Mouse (Mus musculus) limb, embryonic 11.5 days (tissue): Measurements from ENCODE around the gene Znrf4. TPM values are rescaled to one million over a fixed set of nuclear protein-coding genes. Genes with fewer than 3 reads are reported as not detected.

Experiments
- ATAC-seq: fragments of 200-750 bp; cut with Nextera tagmentation; 2 replicates; pipeline ENCODE4 v1.8.0; 2017; ENCODE audit warnings: low read depth; ENCODE audit not compliant: insufficient number of reproducible peaks, low FRiP score, low TSS enrichment
- DNase-seq: peaks from one replicate; pipeline ENCODE4 v3.0.0-alpha.2; 2015; ENCODE audit warnings: low spot score
- H3K27ac ChIP-seq: fragments of 300-500 bp; sonication (generic); replicated peaks from 2 replicates; pipeline ENCODE4 v1.5.1; 2014; ENCODE audit warnings: low read depth, mild to moderate bottlenecking, low read length
- H3K27me3 ChIP-seq: fragments of 300-500 bp; sonication (generic); 2 replicates; pipeline ENCODE4 v1.6.1; 2014; ENCODE audit warnings: mild to moderate bottlenecking, low read length, mixed read lengths; ENCODE audit not compliant: control insufficient read depth, insufficient read depth
- H3K36me3 ChIP-seq: fragments of 300-500 bp; sonication (generic); 2 replicates; pipeline ENCODE4 v1.6.1; 2014; ENCODE audit warnings: mild to moderate bottlenecking, low read length, moderate library complexity, mixed read lengths; ENCODE audit not compliant: control insufficient read depth, insufficient read depth
- H3K4me1 ChIP-seq: fragments of 300-500 bp; sonication (generic); 2 replicates; pipeline ENCODE4 v1.6.1; 2014; ENCODE audit warnings: low read length, mixed read lengths; ENCODE audit not compliant: control insufficient read depth, insufficient read depth
- H3K4me2 ChIP-seq: fragments of 300-500 bp; sonication (generic); 2 replicates; pipeline ENCODE4 v1.6.1; 2014; ENCODE audit warnings: low read depth, mild to moderate bottlenecking, moderate library complexity; ENCODE audit not compliant: severe bottlenecking
- H3K4me3 ChIP-seq: fragments of 300-500 bp; sonication (generic); 2 replicates; pipeline ENCODE4 v1.5.1; 2014; ENCODE audit warnings: low read depth, low read length
- H3K9ac ChIP-seq: fragments of 300-500 bp; sonication (generic); 2 replicates; pipeline ENCODE4 v1.6.1; 2014; ENCODE audit warnings: mild to moderate bottlenecking, low read length
- H3K9me3 ChIP-seq: fragments of 300-500 bp; sonication (generic); 2 replicates; pipeline ENCODE4 v1.6.1; 2016; ENCODE audit warnings: low read length; ENCODE audit not compliant: control insufficient read depth
- WGBS: fragments of 180-500 bp; shearing (Covaris S2); extraction: QIAGEN DNeasy Blood & Tissue Kit; methylation state at CpG from one replicate; pipeline ENCODE4 v1.1.7; 2014; 5-methylcytosine and 5-hydroxymethylcytosine counted together
- polyA plus RNA-seq: library from polyadenylated mRNA; unstranded; fragments of >200 nt; fragmentation: Nextera tagmentation; extraction: Ambion mirVana; gene quantifications from 2 replicates; pipeline ENCODE4 v1.2.1, GENCODE M21; 2014

Gene Znrf4
- polyA plus RNA-seq, 1 experiment from 2014 or later, result not detected

DNA sequence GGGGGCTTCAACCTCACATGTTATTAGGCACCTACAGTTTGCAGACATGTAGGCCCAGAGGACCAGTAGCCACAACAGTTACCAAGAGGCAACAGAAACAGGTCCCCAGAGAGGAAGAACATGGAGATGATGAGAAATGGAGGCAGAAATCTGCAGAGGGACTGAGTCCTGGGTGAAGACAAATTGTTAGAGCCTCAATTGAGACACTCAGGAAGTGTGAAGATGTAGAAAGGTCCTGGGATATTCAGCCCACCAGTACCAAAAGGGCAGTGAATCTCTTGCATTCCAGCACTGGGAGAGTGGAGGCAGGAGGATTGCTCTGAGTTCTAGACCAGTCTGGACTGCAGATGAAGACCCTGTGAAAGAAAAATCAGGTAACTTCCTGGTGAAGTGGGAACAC lies 2.1 kb upstream of the Znrf4 start:
- no peak overlapping the region for H3K27ac ChIP-seq
- ATAC-seq, result no peak
- no peak overlapping the region for H3K9ac ChIP-seq
- no peak for DNase-seq
- H3K4me2 ChIP-seq, result no peak overlapping the region
- peaks cover 12% of the 10 kb centered on the region; the same call in 1 of the 2 replicates for H3K4me1 ChIP-seq
- H3K4me3 ChIP-seq, result no peak overlapping the region
- H3K9me3 ChIP-seq, result peaks cover 6% of the 10 kb centered on the region; the same call in 1 of the 2 replicates
- H3K36me3 ChIP-seq, result no peaks in the 10 kb centered on the region
- peaks cover 44% of the 10 kb centered on the region for H3K27me3 ChIP-seq

DNA sequence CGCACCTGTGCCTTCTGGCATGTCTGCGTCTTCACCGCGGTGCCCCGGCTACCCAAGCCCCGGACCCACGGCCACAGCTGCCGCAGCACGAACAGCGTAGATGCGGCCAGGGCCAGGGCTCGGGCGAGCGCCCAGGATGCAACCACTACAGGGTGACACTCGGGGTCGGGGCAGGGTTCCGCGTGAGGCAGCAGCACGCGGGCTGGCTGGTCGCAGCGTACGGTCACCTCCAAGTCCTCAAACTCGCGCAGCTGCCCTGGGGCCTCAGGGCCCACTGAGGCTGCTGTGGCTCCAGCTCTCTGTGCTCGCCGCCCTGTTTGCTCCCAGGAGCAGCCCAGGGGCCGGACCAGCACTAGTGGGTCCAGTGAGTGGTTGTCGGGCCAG lies 532 bp downstream of the Znrf4 start:
- peaks cover 15% of the 10 kb centered on the region; the same call in 1 of the 2 replicates for H3K4me1 ChIP-seq
- no peak for DNase-seq
- ATAC-seq, result no peak
- H3K36me3 ChIP-seq, result no peaks in the 10 kb centered on the region
- peak overlapping the region; percentile 20; the same call in 1 of the 2 replicates for H3K4me2 ChIP-seq
- no peak overlapping the region for H3K27ac ChIP-seq
- H3K27me3 ChIP-seq, result peaks cover 50% of the 10 kb centered on the region
- H3K9ac ChIP-seq, result no peak overlapping the region
- H3K4me3 ChIP-seq, result peak overlapping the region; percentile 20
- 29% methylated on average over 29 of the region's 29 CpGs for WGBS
- H3K9me3 ChIP-seq, result peaks cover 6% of the 10 kb centered on the region; the same call in 1 of the 2 replicates

DNA sequence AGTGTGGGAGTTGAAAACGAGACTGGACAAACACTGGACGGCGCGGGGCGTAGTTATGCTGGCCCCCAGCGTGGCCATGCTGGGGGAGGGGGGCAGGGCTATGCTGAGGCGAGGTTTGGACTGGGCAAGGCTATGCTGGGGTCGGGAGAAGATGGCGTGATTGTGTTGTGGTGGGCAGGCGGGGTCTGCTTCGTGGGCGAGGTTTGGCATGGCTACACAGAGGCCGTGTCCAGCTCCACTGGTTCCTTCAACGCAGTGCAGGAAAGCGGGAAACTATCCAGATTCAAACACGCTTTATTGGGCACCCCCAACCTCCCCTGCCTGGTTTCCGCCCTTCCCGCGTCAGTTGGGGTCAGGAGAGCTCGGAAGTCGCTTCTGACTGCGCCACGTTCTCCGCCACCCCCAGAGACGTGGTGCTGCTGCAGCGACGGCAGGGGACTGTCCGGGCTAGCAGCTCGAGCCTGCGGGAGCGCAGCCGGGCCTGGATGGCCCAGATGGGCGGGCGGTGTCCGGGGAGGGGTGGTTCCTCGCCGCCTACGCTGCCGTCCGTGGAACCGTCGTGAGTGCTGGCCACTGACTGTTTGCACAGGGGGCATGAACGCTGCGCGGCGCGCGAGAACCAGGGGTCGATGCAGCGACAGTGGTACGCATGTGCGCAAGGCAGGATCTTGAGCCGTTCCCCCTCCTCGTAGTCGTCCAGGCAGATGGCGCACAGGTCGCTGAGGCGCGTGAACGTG lies 1.1 kb downstream of the Znrf4 start:
- peaks cover 15% of the 10 kb centered on the region; the same call in 1 of the 2 replicates for H3K4me1 ChIP-seq
- H3K9ac ChIP-seq, result no peak overlapping the region
- peaks cover 50% of the 10 kb centered on the region for H3K27me3 ChIP-seq
- ATAC-seq, result no peak
- H3K4me2 ChIP-seq, result peak overlapping the region; percentile 20; the same call in 1 of the 2 replicates
- DNase-seq, result no peak
- peak overlapping the region; percentile 20 for H3K4me3 ChIP-seq
- H3K36me3 ChIP-seq, result no peaks in the 10 kb centered on the region
- peaks cover 6% of the 10 kb centered on the region; the same call in 1 of the 2 replicates for H3K9me3 ChIP-seq
- 9% methylated on average over 56 of the region's 60 CpGs for WGBS
- no peak overlapping the region for H3K27ac ChIP-seq

DNA sequence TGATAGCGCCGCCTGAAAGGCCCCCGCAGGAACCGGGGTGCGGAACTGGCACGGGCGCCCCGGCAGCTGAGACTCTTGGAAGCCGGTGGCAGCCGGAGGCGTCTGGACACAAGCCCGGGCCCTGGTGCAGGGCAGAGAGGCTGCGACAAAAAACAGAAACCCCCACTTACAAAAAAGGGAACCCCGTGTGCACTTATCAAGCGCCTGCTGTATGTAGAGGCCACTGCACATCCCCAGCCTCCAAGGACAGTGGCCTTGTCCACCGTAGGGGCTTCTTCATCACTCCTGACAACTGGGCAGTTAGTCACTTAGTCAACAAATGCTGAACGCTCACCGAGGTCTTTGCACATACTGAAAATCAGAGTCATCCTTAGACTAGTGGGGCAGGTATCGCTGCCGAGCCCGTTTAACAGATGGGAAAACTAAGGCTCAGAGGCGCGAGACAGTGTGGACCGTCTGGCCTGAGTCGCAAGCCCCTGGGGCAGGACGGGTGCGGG lies 1.7 kb downstream of the Znrf4 start:
- Histone ChIP-seq H3K27me3 (peaks cover 50% of the 10 kb centered on the region), H3K36me3 (no peaks in the 10 kb centered on the region), H3K9me3 (peaks cover 6% of the 10 kb centered on the region; the same call in 1 of the 2 replicates), H3K27ac (no peak overlapping the region), H3K9ac (no peak overlapping the region), H3K4me1 (peaks cover 11% of the 10 kb centered on the region; the same call in 1 of the 2 replicates), H3K4me2 (peak overlapping the region; percentile 7; the same call in 1 of the 2 replicates), H3K4me3 (no peak overlapping the region)
- DNase-seq (no peak), ATAC-seq (no peak)
- WGBS, result 26% methylated on average over 27 of the region's 27 CpGs

DNA sequence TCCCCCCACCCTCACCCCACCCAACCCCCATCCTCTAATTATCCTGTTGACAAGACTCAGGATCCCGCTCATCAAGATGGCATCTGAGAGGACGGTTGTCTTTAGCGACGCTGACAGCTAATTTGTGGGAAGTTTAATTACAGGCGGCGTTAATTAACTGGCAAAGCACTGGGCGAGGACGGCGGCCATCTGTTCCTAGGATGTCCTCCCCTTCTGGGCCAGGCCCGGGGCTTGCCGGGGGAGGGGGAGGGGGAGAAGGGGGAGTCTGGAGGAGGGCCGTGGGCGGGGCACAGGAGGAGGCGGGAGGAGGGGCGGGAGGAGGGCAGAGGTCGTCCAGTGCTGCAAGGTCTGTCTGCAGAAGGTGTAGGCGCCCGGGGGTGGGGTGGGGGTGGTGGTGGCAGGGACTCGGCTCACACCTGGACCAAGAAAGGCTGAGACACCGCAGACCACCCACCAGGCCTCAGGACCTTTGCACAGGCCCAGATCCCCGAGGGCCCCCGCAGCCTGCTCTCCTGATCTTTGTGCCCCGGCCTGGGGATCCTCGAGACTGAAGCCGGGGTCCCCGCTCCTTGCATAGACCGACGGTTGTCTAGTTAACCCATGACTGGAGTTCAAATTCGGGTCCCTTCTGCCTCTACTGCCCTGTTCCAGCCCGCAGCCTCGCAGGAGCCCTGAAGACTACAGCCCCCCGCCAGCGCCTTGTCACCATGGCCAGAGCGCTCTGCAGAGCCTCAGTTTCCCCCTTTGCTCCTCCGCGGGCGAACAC lies 2.3 kb downstream of the Znrf4 start:
- Histone ChIP-seq H3K27ac (no peak overlapping the region), H3K9ac (no peak overlapping the region), H3K27me3 (peaks cover 48% of the 10 kb centered on the region), H3K4me1 (peaks cover 11% of the 10 kb centered on the region; the same call in 1 of the 2 replicates), H3K9me3 (peaks cover 6% of the 10 kb centered on the region; the same call in 1 of the 2 replicates), H3K4me2 (peak overlapping the region; percentile 12), H3K36me3 (no peaks in the 10 kb centered on the region), H3K4me3 (no peak overlapping the region)
- DNase-seq (peak; percentile 68), ATAC-seq (no peak)
- WGBS, result 3% methylated on average over 36 of the region's 37 CpGs

DNA sequence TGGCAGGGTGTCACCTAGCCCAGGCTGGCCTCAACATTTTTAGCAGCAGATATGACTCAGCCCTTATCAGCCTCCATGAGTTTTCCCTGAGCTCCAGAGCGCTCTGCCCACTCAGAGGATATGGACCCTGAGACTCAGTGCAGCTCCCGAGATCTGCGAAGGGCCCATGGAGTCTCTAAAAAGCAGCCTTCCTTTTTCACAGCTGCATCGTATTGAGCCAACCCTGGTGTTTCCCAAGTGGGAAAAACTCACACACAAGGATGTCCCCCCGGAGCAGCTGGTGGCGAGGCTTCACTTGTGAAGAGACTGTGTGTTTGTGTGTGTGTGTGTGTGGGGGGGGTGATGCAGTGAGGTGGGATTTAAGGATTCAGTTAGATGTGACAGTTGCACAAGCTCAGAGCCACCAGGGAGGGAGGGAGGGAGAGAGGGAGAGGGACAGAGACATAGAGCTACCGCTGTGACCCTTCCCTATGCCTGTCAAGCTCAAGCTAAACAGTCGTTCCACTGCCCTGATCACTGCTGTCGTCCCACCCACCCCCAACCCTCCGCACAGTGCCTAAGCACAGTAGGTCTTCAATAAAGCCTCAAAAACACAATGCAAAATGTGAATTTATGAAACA lies 3.1 kb downstream of the Znrf4 start:
- Histone ChIP-seq H3K4me1 (peaks cover 11% of the 10 kb centered on the region; the same call in 1 of the 2 replicates), H3K27me3 (peaks cover 42% of the 10 kb centered on the region), H3K4me3 (no peak overlapping the region), H3K4me2 (no peak overlapping the region), H3K36me3 (no peaks in the 10 kb centered on the region), H3K9me3 (peaks cover 7% of the 10 kb centered on the region; the same call in 1 of the 2 replicates), H3K9ac (no peak overlapping the region), H3K27ac (no peak overlapping the region)
- DNase-seq, result no peak
- WGBS, result 41% methylated on average over 10 of the region's 10 CpGs
- no peak for ATAC-seq

DNA sequence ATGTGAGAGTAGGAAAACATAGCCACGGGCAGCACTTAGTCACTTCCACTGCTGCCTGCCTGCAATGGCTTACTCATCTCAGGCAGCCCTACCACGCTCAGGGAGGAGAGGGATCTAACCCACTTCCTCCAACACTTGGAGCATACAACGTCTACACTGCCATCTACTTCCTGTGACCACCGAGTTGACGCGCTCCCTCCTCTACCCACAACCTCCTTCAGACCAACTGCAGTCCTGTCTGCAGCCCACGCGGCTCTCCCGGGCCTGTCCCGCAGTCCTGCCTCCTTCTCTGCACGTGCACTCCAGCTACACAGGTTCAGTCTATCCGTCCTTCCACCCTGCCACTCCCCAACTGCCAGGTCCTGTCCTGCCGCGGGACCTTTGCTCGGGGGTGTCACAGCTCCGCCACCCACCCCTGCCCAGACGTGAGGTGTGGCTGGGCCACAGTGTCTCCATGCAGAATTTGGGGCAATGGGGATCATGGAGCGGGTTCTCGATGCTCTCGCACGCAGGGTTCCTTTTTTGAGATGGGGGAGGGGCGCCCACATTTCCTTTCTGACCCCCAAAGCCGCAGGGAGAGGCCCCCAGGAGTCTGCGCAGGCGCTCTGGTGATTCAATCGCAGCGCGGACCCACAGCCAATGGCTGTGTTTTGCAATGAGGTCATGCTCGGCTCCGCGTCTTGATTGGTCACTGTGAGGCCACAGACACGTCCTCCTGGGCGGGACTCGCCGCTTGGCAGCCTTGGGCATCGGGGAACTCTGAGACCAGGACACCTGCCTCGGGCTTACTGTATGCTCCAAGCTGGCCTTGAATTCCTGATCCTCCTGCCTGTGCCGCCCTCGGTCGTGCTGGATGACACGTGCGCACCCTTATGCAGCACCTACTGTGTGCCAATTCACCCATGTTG lies 4.8 kb downstream of the Znrf4 start:
- Histone ChIP-seq H3K9me3 (peaks cover 8% of the 10 kb centered on the region; the same call in 1 of the 2 replicates), H3K9ac (peak overlapping the region; percentile 73), H3K4me3 (peak overlapping the region; percentile 65), H3K27me3 (peaks cover 33% of the 10 kb centered on the region), H3K36me3 (no peaks in the 10 kb centered on the region), H3K4me2 (peak overlapping the region; percentile 95), H3K27ac (0 out of 2 replicates have a peak overlapping the region, but pooled peaks have one; percentile 42), H3K4me1 (peaks cover 11% of the 10 kb centered on the region; the same call in 1 of the 2 replicates)
- WGBS, result under 1% methylated on average over 42 of the region's 42 CpGs
- peak; percentile 96 for DNase-seq
- peak; percentile 91 for ATAC-seq
